16 mouse cellular contexts compared by ENCODE assay signal in genomic region chr2:38135427-38135826, GRCm38 (mm10).
DNase-seq lines count a peak whose midpoint lies in the region; ATAC-seq and TF ChIP-seq lines count a peak whose summit lies in the region.
"Had no signal": no experiment of that assay in that cellular context is flagged by ENCODE, and none has a peak within 500 bp of the region (broad histone marks: within the 10 kb centered on the region; RNA-seq: fewer than 3 reads in every experiment).

No protein-coding gene starts in this region.

- peak; percentile 40 for ATAC-seq in midbrain, embryonic 13.5 days
- ATAC-seq in midbrain, embryonic 15.5 days (replicated peaks), result no peak; the same call in 1 of the 2 replicates
- peak; percentile 46; the same call in 1 of the 2 replicates for ATAC-seq in hindbrain, embryonic 16.5 days
- ATAC-seq: liver, embryonic 12.5 days had no signal

- no peak overlapping the region for H3K4me3 ChIP-seq in midbrain, embryonic 13.5 days (replicated peaks)
- no peak overlapping the region for H3K4me3 ChIP-seq in midbrain, embryonic 15.5 days
- H3K4me3 ChIP-seq in cerebellum, adult 2 months (replicated peaks; ENCODE audit: insufficient read depth, low read depth, low read length), result no peak overlapping the region
- H3K4me3 ChIP-seq in hindbrain, embryonic 16.5 days (ENCODE audit: low read length), result no peak overlapping the region
- H3K4me3 ChIP-seq: layer of hippocampus, adult 2 months; liver, embryonic 12.5 days; myocyte had no signal

- H3K9ac ChIP-seq in midbrain, embryonic 13.5 days (replicated peaks), result no peak overlapping the region
- no peak overlapping the region for H3K9ac ChIP-seq in midbrain, embryonic 15.5 days
- H3K9ac ChIP-seq in hindbrain, embryonic 16.5 days (ENCODE audit: low read depth, low read length), result no peak overlapping the region
- H3K9ac ChIP-seq: liver, embryonic 12.5 days had no signal

- no peaks in the 10 kb centered on the region for H3K36me3 ChIP-seq in midbrain, embryonic 13.5 days
- no peaks in the 10 kb centered on the region for H3K36me3 ChIP-seq in midbrain, embryonic 15.5 days (replicated peaks)
- no peaks in the 10 kb centered on the region for H3K36me3 ChIP-seq in hindbrain, embryonic 16.5 days (ENCODE audit: control insufficient read depth, insufficient read depth, low read length)
- H3K36me3 ChIP-seq: liver, embryonic 12.5 days had no signal

- no peak for TF ChIP-seq CTCF in cerebellum, adult 2 months (IDR thresholded peaks at IDR 0.05; ENCODE audit: borderline replicate concordance, insufficient read depth, low read depth, low read length)

- WGBS in midbrain, embryonic 13.5 days, result 43% methylated on average over 3 of the region's 3 CpGs
- WGBS in midbrain, embryonic 15.5 days, result 39% methylated on average over 3 of the region's 3 CpGs
- WGBS in cerebellum, adult 2 months, result 67% methylated on average over 3 of the region's 3 CpGs
- 50% methylated on average over 3 of the region's 3 CpGs for WGBS in hindbrain, embryonic 16.5 days

- peak; percentile 42 for DNase-seq in embryo, embryonic 11 days
- no peak for DNase-seq in embryo, embryonic 10 days (ENCODE audit: low spot score)
- peak; percentile 32 to 39 for DNase-seq in cerebellum, adult 2 months
- DNase-seq in spleen, adult 18-20 months, result no peak
- no peak for DNase-seq in layer of hippocampus, adult 9-10 months (ENCODE audit: low spot score)
- DNase-seq: adrenal gland, postnatal 14 days; B cell, adult 2 months; kidney, adult 18-20 months; lung, postnatal 14 days; right cerebral cortex, postnatal 25 days had no signal

- peaks cover 27% of the 10 kb centered on the region for H3K4me1 ChIP-seq in midbrain, embryonic 13.5 days (replicated peaks)
- H3K4me1 ChIP-seq in midbrain, embryonic 15.5 days, result peaks cover 11% of the 10 kb centered on the region
- H3K4me1 ChIP-seq in cerebellum, adult 2 months (ENCODE audit: control insufficient read depth, insufficient read depth, low read length), result peaks cover 12% of the 10 kb centered on the region; the same call in 1 of the 2 replicates
- H3K4me1 ChIP-seq in hindbrain, embryonic 16.5 days (ENCODE audit: control insufficient read depth, insufficient read depth, low read depth, low read length), result 0 out of 2 replicates have a peak, but pooled peaks cover 3% of the 10 kb centered on the region

- H3K27ac ChIP-seq in midbrain, embryonic 13.5 days, result no peak overlapping the region
- H3K27ac ChIP-seq in midbrain, embryonic 15.5 days, result no peak overlapping the region
- H3K27ac ChIP-seq in cerebellum, adult 2 months (ENCODE audit: insufficient read depth, low read length), result no peak overlapping the region
- no peak overlapping the region for H3K27ac ChIP-seq in hindbrain, embryonic 16.5 days (ENCODE audit: low read depth, low read length)
- H3K27ac ChIP-seq: layer of hippocampus, adult 2 months; liver, embryonic 12.5 days had no signal

- TF ChIP-seq POLR2A in cerebellum, adult 2 months (IDR thresholded peaks at IDR 0.05; ENCODE audit: borderline replicate concordance, insufficient read depth, low read length), result no peak

- no peaks in the 10 kb centered on the region for H3K27me3 ChIP-seq in midbrain, embryonic 13.5 days
- no peaks in the 10 kb centered on the region for H3K27me3 ChIP-seq in midbrain, embryonic 15.5 days (replicated peaks)
- H3K27me3 ChIP-seq in cerebellum, adult 2 months (ENCODE audit: control insufficient read depth, insufficient read depth, low read length), result no peaks in the 10 kb centered on the region
- no peaks in the 10 kb centered on the region for H3K27me3 ChIP-seq in hindbrain, embryonic 16.5 days (replicated peaks; ENCODE audit: control insufficient read depth, insufficient read depth, low read length)
- H3K27me3 ChIP-seq: liver, embryonic 12.5 days had no signal

- H3K4me2 ChIP-seq in midbrain, embryonic 13.5 days (replicated peaks), result no peak overlapping the region
- no peak overlapping the region for H3K4me2 ChIP-seq in midbrain, embryonic 15.5 days
- H3K4me2 ChIP-seq in hindbrain, embryonic 16.5 days (ENCODE audit: low read length), result no peak overlapping the region
- H3K4me2 ChIP-seq: liver, embryonic 12.5 days had no signal

- H3K9me3 ChIP-seq in midbrain, embryonic 13.5 days, result no peaks in the 10 kb centered on the region
- H3K9me3 ChIP-seq in midbrain, embryonic 15.5 days, result no peaks in the 10 kb centered on the region
- H3K9me3 ChIP-seq in hindbrain, embryonic 16.5 days (ENCODE audit: control insufficient read depth, low read length), result no peaks in the 10 kb centered on the region
- H3K9me3 ChIP-seq: liver, embryonic 12.5 days had no signal

Comparison
In these comparisons a context has a peak if more than half of its experiments do, and no peak if none do; other contexts are left out.
1. DNase-seq: peak in embryo, embryonic 11 days (single experiment) and cerebellum, adult 2 months (2 of 2); none in embryo, embryonic 10 days (single experiment), spleen, adult 18-20 months (0 of 2) and layer of hippocampus, adult 9-10 months (single experiment).